Mouse (Mus musculus): Measurements from ENCODE around the gene Slc35b4. TPM values are rescaled to one million over a fixed set of nuclear protein-coding genes. Genes with fewer than 3 reads are reported as not detected.

Gene Slc35b4
- total RNA-seq (2021) (10 to 100 TPM; 25.0 to 46.9 TPM), polyA plus RNA-seq (2012; rRNA removed) (9.6 and 11.7 TPM in 2 replicates)
- long read RNA-seq, full-length matches to known transcripts: 34 of 45 reads
- long read RNA-seq, partial matches to known transcripts: 0 of 45 reads
- long read RNA-seq, other reads (novel, unspliced or antisense): 11 of 45 reads

DNA sequence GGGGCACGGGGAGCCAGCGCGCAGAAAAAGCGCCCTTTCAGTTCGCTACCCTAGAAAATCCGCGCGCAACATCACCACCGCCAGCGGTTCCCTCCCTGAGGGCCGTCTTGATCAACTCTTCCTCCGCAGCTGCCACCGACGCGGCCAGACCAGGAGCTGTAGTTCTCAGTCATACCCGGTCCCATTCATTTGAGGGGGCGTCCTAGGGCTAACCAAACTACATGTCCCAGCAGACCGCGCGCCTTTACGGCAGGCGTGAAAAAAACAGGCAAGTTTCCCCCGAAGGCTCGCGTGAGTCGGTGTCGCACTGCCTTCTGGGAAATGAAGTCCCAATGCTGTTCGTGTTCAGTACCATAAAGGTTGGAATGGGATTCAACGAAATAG is at the start of gene Slc35b4:
Slc35b4 (minus strand) TSS at position 248 of the 384 bp plus-strand sequence.
- peak; percentile 95 for DNase-seq

DNA sequence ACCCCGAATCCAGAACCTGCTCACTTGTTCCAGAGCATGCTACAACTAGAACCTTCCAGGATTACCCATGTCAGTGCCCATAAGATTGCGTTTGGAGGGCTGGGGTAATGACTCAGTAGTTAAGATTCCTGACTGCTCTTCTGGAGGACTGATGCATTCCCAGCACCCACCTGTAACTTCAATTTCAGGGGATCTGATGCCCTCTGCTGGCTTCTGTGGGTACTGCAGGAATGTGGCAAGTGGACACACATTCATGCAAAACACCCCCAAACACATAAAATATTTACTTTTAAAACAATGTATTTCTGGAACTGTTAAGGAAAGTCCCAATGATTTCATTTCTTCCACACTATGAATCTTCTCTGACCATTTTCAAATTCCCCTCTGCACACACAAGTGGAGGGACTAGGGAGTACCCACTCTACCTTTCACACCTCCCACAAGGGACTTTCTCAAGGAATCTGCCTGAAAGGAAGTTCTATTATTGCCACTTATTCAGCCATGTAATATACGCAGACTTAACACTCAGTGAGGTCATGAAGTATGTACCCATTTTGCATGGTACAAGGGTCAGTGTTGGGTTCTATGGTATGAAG is 48.2 kb upstream of the Slc35b4 start:
- no peak for DNase-seq

DNA sequence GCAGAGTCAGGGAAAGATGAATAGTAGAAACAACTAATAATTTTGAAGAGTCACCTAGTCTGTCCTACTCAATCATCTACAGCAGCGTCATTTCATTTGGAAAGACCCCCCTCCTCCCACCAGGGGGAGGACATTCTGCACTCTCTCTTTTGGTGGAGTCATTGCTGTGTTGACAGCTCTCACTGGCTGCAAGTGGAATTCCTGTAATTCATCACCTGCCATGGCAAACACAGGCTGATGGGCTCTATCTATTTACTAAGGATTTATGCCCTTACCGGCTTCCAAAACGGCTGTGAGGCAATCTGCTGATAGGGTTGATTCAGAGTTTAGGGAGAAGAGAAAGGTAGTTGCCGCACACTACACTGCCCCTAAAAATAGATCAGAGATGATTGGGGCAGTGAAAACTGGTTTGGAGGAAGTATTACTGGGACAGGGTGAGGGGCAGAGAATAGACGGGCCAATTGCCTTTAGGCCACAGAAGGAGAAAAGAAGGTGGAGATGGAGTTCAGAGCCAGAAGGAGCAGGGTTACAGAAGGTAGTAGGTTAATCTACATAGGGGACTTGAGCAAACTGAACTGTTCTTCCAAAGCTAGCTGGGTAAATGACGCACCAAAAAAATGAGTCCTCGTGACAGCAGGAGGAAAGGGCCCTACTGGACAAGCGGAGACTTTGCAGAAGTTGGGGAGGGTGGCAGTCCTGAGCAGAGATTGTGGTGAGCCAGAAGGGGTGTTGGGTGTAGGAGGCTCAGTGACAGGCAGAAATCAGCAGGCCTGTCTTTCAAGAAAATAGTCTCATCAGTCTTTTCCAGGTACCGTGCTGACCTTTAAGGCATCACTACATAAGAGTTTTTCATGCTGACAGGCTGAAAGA is 39.8 kb upstream of the Slc35b4 start:
- DNase-seq: no peak

DNA sequence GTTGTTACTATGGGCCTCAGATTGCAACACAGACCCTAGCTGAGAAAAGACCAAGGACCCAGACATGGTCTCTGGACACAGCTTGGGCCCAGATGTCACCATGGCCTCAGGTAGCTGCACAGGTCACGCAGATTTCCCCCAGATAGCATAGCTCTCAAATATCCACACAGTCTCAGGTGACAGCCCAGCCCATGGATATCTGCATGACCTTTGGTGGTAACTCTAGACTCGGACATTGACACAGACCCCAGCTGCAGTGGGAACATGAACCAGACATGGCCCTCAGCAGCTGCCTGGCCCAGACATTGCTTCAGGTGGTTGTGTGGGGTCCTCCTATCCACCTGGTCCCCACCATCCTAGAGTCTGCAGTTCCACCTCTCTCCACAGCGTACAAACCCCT is 28.8 kb upstream of the Slc35b4 start:
- DNase-seq: no peak

DNA sequence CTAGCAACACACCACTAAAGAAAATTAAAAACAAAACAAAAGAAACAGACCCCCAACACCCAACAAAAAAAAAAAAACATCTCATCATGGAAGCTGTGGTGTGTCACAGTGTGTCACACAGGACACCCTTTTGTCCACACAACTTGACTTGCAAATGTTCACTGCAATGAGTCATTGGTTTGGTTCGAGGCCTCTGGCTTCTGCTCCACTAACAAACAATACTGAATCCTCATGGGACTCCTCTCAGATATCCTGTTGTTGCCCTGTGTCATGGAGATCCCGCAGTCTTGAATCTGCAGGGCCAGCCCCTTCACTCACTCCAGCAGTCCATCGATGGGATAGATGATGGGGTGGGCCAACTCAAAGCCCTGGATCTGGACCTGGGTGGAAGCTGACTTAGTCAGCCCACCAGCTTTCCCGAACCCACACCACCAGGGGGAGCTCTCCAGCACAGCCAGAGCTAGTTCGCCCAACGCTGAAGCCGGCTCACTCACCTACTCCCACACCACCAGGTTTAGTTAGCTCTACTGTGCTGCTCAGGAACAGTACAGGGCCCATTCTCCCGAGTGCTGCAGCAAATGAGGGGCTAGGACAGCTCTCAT is 28.2 kb upstream of the Slc35b4 start:
- DNase-seq: peak; percentile 36

DNA sequence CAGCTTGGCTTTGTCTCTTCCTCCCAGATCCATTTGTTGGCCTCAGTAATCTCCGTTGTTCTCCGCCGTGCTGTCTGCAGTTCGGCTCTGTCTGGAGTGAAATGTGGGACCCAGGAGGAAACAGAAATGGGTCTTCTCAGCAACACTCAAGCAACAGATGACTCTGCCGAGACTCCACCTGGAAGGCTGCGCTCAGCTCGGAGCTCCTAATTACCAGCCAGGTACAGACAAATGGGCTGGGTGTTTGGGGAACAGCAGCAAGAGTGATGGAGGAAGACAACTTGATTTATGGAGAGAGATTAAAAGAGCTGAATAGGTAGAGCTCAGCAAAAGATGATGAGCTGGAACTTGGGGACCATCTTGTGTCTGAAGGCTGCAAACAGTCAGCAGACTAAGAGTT is 26.6 kb upstream of the Slc35b4 start:
- DNase-seq: no peak

DNA sequence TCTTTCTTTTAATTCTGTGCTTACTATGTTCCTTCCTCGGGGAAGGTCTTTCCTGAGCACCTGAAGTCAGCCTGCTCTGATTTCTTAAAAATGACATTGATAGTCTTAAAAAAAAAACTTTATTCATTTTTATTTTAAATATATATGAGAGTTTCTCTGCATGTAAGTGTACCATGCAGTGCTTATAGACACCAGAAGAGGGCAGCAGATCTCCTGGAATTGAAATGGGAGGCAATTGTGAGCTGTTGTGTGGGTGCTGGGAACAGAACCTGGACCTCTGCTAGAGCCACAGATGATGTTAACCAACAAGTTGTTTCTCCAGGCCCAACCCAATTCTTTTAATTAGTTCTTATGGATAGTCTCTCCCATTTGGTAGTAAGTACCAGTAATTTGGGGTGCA is 18.1 kb upstream of the Slc35b4 start:
- no peak for DNase-seq

DNA sequence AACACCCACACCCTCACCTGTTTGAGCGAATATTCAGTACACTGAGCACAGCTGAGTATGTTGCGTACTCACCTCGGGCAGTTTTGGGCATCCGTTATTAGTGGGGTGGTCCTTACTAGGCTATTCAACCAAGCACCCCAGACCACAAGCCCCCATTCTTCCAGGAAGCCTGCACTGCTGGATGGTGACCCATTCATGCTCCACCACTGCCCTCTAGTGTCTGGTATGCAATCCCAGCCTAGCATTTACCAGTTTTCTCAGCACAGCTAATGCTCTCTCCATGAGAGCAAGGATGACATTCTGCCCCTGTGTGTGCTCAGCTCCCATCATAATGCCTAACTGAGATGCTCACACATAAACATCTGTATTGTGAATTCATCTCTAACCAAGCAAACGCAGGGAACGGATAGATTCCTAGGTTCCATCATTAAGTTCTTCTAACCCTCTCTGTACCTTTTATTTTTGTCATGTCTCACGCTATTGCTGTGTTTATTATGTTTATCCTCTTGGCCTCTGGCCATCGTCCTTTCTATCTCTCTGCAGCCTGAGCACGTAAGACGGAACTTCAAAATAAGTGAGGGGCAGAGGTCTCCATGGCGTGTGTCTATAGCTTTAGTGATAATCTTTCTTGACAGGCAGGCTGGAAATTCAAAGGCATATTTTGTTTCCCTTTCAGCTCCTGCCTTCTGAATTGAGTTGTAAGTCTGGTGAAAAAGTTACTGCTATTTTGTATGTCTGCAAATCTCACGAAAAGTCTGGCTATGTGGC is 17.0 kb upstream of the Slc35b4 start:
- DNase-seq: peak; percentile 54

DNA sequence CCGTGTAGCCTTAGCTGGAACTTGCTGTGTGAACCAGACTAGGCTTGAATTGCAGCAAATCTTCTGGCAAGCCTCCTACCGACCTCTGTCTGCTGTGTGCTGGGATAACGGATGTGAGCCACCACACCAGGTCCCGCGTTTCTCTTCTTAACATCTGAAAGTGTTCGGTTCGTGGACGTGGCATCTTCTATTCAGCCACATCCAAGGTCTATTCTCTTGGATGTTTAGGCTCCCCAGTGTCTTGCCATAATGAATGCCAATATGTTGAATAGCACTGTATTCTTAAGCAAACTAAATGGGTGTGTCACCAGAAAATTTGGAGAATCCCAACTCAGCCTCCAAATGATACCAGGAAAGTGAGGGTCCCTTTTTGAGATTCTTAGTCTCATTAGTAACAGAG is 14.5 kb upstream of the Slc35b4 start:
- no peak for DNase-seq

DNA sequence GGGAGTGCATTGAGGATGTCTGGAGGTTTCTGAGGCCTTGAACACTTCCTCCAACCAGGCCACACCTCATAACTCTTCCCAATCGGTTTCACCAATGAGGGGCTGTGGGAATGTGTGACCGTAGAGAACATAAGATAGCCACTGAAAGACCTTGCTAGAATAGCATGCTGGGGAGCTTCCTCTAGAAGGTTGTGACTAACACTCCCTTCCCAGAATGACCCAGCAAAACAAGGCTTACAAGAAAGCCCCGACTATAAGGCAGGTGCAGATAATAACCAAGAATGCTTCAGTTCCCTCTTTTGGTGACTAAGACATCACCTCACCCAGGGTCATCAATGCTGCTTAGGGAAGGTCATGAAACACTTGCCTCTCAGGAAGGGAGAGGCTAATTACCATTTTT is 12.6 kb upstream of the Slc35b4 start:
- DNase-seq: no peak

DNA sequence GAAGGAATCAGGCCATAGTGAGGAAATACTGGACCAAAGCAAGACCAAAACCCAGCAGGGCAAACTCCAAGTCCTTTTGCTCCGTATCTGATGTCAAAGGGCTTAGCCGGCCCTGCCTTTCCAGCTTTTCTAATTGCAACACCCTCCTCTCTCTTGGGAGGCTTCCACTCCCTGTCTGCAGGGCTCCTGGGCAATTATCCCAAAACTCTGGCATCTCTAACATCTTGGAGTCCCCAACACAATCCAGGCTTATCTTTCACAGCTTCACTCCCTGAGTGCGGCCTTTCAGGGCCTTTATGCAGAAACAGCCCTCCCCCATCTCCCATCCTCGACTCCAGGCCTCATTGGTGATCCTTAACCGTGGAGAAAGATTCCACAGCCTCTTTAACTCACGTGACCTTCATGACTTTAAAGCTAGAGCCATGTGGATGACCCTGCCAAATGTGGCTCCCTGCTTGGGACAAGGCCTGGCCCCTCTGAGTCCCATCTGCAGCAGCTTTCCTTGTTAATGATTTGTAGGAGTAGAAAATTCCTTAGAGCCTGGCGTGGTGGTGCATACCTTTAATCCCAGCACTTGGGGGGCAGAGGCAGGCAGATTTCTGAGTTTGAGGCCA is 11.2 kb upstream of the Slc35b4 start:
- DNase-seq: peak; percentile 27

DNA sequence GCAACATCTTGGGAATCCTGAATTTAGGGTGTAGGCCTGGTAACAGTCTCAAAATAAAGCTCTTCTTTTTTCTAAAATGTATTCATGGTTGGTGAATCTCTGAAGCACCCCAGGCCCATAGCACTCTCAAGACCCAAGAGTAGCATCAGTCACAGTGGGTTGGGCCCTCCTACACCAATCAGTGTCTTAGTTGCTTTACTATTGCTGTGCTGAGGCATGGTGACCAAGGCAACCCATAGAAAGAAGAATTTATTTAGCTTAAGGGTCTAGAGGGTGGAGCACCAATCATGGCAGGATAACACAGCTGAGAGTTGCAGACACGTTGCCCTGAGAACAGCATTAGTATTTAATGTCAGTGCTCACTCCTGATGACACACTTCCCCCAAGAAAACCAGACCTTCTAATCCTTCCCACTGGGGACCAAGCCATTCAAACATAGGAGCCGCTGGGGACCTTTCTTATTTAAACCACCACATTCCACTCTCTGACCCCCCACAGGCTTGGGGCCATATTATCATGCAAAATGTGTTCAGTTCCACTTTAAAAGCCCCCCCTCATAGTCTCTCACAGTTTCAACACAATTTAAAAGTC is 10.5 kb upstream of the Slc35b4 start:
- DNase-seq: no peak

DNA sequence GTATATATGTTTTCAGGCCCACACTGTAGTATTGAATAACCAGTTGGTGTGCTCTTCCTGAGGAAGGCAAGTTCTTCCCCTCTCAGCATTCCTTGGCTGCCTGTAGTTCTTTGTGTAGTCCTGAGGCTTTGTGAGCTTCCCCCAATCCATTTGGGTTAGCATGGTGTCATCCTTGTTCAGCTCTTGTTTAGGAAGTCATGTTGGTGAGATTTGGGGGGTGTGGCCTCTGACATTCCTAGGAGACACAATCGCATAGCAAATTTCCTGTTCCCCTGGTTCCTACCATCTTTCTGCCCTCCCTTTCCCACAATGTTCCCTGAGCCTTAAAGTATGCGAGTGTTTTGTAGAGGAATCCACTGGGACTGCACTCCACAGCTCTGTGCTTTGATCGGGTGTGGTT is 6.4 kb upstream of the Slc35b4 start:
- no peak for DNase-seq

DNA sequence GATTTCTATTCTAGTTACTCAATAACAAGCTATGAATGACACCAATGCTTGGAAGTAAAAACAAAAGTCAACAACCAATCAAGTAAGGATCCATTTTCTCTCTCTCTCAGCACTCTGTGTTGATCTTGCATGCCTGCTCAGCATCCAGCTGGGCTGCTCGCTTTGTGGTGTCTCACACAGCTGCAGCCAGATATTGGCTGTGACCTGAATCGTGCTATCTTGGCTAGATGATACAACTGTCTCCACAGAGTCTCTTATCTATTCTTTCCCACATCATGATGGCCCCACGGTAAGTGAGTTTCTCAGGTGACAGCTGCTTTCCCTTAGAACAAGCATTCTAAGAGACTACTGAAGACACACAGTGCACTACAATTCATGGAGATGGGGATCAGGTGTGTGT is 5.0 kb upstream of the Slc35b4 start:
- DNase-seq: no peak

DNA sequence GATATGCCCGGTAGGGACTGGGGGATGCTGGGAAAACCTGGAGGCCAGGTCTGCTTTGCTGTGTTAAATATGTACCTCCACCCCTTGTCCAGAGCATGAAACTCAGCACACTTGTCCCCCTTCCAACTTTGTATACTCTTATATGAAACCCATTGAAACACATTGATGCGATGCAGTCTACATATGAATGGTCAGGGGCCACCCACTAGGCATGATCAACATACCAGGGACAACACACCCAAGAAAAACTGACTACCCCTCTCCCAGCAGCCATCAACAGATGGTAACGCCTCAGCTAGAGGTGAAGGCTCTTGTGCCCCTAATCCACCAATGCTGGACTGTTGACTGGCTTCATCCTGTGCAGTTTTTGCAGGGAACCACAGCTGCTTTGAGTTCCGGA is 3.0 kb upstream of the Slc35b4 start:
- no peak for DNase-seq

DNA sequence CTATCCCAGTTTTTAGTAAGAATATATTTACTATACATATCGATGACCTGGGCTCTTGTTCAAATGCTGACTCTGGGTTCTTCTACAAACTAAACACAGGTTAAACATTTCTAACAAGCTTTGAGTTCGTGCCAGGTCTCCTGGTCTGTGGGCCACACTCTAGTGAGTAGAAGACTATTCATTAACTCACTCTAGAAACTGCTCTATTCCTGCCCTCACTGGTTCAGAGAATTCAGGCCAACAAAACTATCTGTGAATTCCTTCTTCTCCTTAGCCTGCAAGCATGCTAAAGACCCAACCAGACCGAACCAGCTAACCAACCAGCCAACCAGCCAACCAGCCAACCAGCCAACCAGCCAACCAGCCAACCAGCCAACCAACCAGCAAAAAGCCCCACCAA is 2.1 kb upstream of the Slc35b4 start:
- DNase-seq: no peak

DNA sequence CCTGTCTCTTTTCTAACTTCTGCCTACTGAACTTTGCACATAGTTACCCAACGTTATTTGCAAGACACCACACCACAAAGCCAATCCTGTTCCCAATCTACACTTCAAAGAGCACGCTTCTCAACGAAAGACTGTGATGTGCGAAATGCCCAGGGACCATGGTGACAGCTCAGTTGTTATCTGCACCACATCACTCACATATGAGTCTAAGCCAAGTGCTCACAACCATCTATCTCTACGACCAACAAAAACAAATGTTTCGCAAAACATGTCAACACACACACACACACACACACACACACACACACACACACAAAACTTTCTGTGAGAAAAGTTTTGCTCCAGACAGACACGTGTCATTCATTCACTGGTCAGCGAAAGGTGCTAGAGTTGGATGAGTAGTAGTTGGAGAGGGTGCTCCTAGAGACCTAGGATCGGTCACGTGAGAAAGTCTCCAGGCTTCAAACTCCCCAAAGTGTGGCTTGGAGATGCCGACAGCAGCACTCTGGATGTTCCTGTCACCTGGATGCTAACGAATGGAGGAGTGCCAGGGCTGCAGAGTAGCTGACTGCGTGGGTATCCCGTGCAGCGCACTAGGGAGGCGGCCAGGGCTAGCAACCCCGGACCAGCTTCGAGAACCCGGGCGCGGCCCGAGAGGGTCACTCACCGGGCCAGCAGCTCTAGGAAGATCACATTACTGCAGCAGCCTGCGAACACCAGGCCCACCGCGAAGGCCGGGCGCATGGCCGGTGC is 624 bp downstream of the Slc35b4 start:
- no peak for DNase-seq

DNA sequence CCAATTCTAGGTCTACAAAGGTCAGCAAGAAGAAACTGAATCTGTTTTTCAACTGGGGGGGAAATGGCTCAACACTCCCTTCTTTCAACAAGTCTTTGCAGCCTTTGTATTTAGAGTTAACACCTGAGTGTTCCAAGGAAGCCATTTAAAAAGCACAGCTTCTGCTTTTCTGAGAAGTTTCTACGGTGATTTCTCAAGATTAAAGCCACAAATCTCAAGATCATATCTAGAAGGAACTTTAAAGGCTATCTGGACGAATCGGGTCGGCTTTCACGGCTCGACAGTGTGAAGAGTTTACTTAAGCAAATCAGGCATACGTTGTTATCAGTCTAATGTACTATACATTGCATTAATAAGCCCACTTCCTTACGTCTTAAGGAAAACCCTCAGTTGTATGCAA is 2.2 kb downstream of the Slc35b4 start:
- no peak for DNase-seq

DNA sequence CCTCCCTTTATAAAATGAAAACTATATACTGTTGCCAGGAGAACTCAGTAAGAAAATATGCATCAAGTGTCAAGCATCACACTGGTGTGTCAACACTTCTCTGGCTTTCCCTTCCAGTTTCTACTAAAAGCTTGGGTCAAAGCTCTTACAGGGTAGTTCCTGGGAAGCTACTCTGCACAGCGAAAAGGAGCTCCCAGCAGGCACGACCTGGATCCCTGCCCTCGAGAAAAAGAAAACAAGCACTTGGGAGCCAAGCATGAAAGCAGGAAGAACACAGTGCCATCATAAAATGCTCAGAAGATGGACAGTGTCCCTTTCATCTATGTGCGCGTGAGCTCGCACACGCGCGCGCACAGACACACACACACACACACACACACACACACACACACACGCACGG is 3.7 kb downstream of the Slc35b4 start:
- DNase-seq: no peak

DNA sequence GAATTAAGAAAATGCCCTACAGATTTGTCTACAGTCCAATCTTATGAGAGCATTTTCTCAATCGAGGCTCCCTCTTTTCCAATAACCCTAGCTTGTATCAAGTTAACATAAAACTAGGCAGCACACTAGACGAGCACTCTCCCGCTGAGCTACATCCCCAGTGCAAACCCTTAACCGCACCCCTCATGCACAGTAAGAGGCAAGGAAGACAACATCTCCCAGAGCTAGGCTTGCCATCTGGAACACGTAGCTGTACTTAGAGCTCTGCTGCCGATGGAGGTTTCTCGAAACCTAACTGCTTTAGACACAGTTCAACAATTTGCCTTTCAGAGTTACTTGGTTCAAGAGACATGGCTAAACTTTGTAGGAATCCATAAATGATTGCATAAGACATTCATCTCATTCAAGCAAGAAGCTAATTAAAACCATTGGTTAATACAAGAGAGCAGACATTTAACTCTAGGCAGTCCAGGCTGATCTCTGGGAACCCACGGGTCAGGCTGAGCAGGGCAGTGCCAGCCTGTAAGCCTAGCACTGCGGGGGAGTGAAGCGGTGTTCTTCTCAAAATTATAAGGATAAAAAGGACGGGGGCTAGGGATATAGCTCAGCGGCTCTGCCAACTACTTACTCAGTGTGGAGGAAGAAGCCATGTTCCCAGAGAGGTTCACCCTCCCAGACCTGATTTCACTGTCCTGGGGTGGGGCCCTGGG is 5.0 kb downstream of the Slc35b4 start:
- DNase-seq: no peak
